Mouse (Mus musculus) embryonic facial prominence, embryonic 15.5 days (tissue): ENCODE data around the gene Jpt2. TPM values are rescaled to one million over a fixed set of nuclear protein-coding genes. Genes with fewer than 3 reads are reported as not detected.
"Not testable (repeated sequence)": the region's sequence is repeated elsewhere in the genome, so short reads cannot be mapped to it uniquely, and the experiment has no call there.

Experiments
- ATAC-seq: fragments of 200-750 bp; cut with Nextera tagmentation; 2 replicates; pipeline ENCODE4 v1.8.0; 2017; ENCODE audit warnings: low read depth, moderate TSS enrichment; ENCODE audit not compliant: insufficient number of reproducible peaks, low FRiP score, low TSS enrichment
- H3K27ac ChIP-seq: fragments of 300-500 bp; sonication (generic); replicated peaks from 2 replicates; pipeline ENCODE4 v1.5.1; 2015; ENCODE audit warnings: mild to moderate bottlenecking, inconsistent platforms
- H3K27me3 ChIP-seq: fragments of 300-500 bp; sonication (generic); 2 replicates; pipeline ENCODE4 v1.6.1; 2015; ENCODE audit warnings: inconsistent platforms
- H3K36me3 ChIP-seq: fragments of 300-500 bp; sonication (generic); 2 replicates; pipeline ENCODE4 v1.6.1; 2015; ENCODE audit warnings: mild to moderate bottlenecking, inconsistent platforms
- H3K4me1 ChIP-seq: fragments of 300-500 bp; sonication (generic); 2 replicates; pipeline ENCODE4 v1.6.1; 2015; ENCODE audit warnings: inconsistent platforms
- H3K4me2 ChIP-seq: fragments of 300-500 bp; sonication (generic); replicated peaks from 2 replicates; pipeline ENCODE4 v1.6.1; 2015; ENCODE audit warnings: mild to moderate bottlenecking, inconsistent platforms
- H3K4me3 ChIP-seq: fragments of 300-500 bp; sonication (generic); replicated peaks from 2 replicates; pipeline ENCODE4 v1.5.1; 2015; ENCODE audit warnings: mild to moderate bottlenecking, inconsistent platforms
- H3K9ac ChIP-seq: fragments of 300-500 bp; sonication (generic); 2 replicates; pipeline ENCODE4 v1.6.1; 2015; ENCODE audit warnings: inconsistent platforms
- H3K9me3 ChIP-seq: fragments of 300-500 bp; sonication (generic); replicated peaks from 2 replicates; pipeline ENCODE4 v1.6.1; 2016; ENCODE audit warnings: inconsistent platforms
- WGBS: fragments of 180-500 bp; shearing (Covaris S2); methylation state at CpG from one replicate; pipeline ENCODE4 v1.1.7; 2015; 5-methylcytosine and 5-hydroxymethylcytosine counted together
- polyA plus RNA-seq: library from polyadenylated mRNA; unstranded; fragments of >200 nt; fragmentation: Nextera tagmentation; extraction: Ambion mirVana; gene quantifications from 2 replicates; pipeline ENCODE4 v1.2.1, GENCODE M21; 2015

Gene Jpt2
- polyA plus RNA-seq, 1 experiment from 2014 or later: 166 TPM

GRCm38 (mm10) chr17:24943036-24943435, 17.5 kb downstream of the Jpt2 start:
- ATAC-seq: no peak
- Histone ChIP-seq H3K27me3 (no peaks in the 10 kb centered on the region), H3K4me3 (no peak overlapping the region), H3K27ac (no peak overlapping the region), H3K36me3 (peaks cover 50% of the 10 kb centered on the region), H3K4me2 (no peak overlapping the region), H3K4me1 (no peaks in the 10 kb centered on the region), H3K9ac (no peak overlapping the region), H3K9me3 (no peaks in the 10 kb centered on the region)
- WGBS: 90% methylated on average over 7 of the region's 7 CpGs

- H3K27me3 ChIP-seq, ATAC-seq, H3K9me3 ChIP-seq, H3K9ac ChIP-seq, H3K4me2 ChIP-seq, H3K27ac ChIP-seq, H3K4me1 ChIP-seq, H3K4me3 ChIP-seq: not testable (repeated sequence)
- WGBS: 6% methylated on average over 2 of the region's 2 CpGs
- H3K36me3 ChIP-seq: peaks cover 44% of the 10 kb centered on the region
Observed at GRCm38 (mm10) chr17:24942453-24942852, 18.0 kb downstream of the Jpt2 start.

- peak overlapping the region; percentile 85 for H3K9ac ChIP-seq
- H3K36me3 ChIP-seq: 0 out of 2 replicates have a peak, but pooled peaks cover 3% of the 10 kb centered on the region
- H3K4me1 ChIP-seq: peaks cover 19% of the 10 kb centered on the region
- peak overlapping the region; percentile 75 for H3K4me2 ChIP-seq
- 43% methylated on average over 6 of the region's 6 CpGs for WGBS
- H3K27me3 ChIP-seq: no peaks in the 10 kb centered on the region
- H3K4me3 ChIP-seq: peak overlapping the region; percentile 96
- peak overlapping the region; percentile 88 for H3K27ac ChIP-seq
- ATAC-seq: no peak
- no peaks in the 10 kb centered on the region for H3K9me3 ChIP-seq
Observed at GRCm38 (mm10) chr17:24937266-24937665, 23.2 kb downstream of the Jpt2 start.

- peaks cover 19% of the 10 kb centered on the region for H3K4me1 ChIP-seq
- H3K4me2 ChIP-seq: peak within 1 kb of the TSS; percentile 75
- peak within 1 kb of the TSS; percentile 85 for H3K9ac ChIP-seq
- H3K9me3 ChIP-seq: no peaks in the 10 kb centered on the region
- WGBS: under 1% methylated on average over 78 of the region's 78 CpGs
- peak within 1 kb of the TSS; percentile 88 for H3K27ac ChIP-seq
- peak; percentile 96 for ATAC-seq
- H3K4me3 ChIP-seq: peak within 1 kb of the TSS; percentile 96
- 0 out of 2 replicates have a peak, but pooled peaks cover 4% of the 10 kb centered on the region for H3K36me3 ChIP-seq
- no peaks in the 10 kb centered on the region for H3K27me3 ChIP-seq
Observed at GRCm38 (mm10) chr17:24936259-24937237, 23.9 kb downstream of the Jpt2 start, which contains the start of gene Mapk8ip3. Gene Mapk8ip3, minus strand, starts transcription at chr17:24936977.

GRCm38 (mm10) chr17:24935666-24936065, 24.8 kb downstream of the Jpt2 start:
- Histone ChIP-seq H3K4me3 (peak overlapping the region; percentile 96), H3K27ac (no peak overlapping the region), H3K4me1 (peaks cover 19% of the 10 kb centered on the region), H3K4me2 (peak overlapping the region; percentile 75), H3K9me3 (no peaks in the 10 kb centered on the region), H3K27me3 (no peaks in the 10 kb centered on the region), H3K36me3 (0 out of 2 replicates have a peak, but pooled peaks cover 9% of the 10 kb centered on the region), H3K9ac (peak overlapping the region; percentile 16; the same call in 1 of the 2 replicates)
- ATAC-seq: no peak

- Histone ChIP-seq H3K27ac (no peak overlapping the region), H3K9ac (peak overlapping the region; percentile 16), H3K4me3 (peak overlapping the region; percentile 96), H3K9me3 (no peaks in the 10 kb centered on the region), H3K4me2 (peak overlapping the region; percentile 75), H3K36me3 (0 out of 2 replicates have a peak, but pooled peaks cover 9% of the 10 kb centered on the region), H3K27me3 (no peaks in the 10 kb centered on the region), H3K4me1 (peaks cover 19% of the 10 kb centered on the region)
- ATAC-seq: no peak
- 71% methylated on average over 4 of the region's 4 CpGs for WGBS
Observed at GRCm38 (mm10) chr17:24934926-24935325, 25.6 kb downstream of the Jpt2 start.

- H3K9ac ChIP-seq: no peak overlapping the region
- H3K9me3 ChIP-seq: no peaks in the 10 kb centered on the region
- no peak for ATAC-seq
- H3K4me2 ChIP-seq: no peak overlapping the region
- H3K4me1 ChIP-seq: peaks cover 19% of the 10 kb centered on the region
- H3K27me3 ChIP-seq: no peaks in the 10 kb centered on the region
- H3K4me3 ChIP-seq: no peak overlapping the region
- H3K27ac ChIP-seq: no peak overlapping the region
- peaks cover 15% of the 10 kb centered on the region; the same call in 1 of the 2 replicates for H3K36me3 ChIP-seq
- WGBS: 70% methylated on average over 4 of the region's 4 CpGs
Observed at GRCm38 (mm10) chr17:24933163-24933562, 27.3 kb downstream of the Jpt2 start.

- ATAC-seq: no peak
- Histone ChIP-seq H3K4me3 (no peak overlapping the region), H3K4me1 (peaks cover 19% of the 10 kb centered on the region), H3K27ac (no peak overlapping the region), H3K9ac (no peak overlapping the region), H3K4me2 (no peak overlapping the region), H3K27me3 (no peaks in the 10 kb centered on the region), H3K9me3 (no peaks in the 10 kb centered on the region), H3K36me3 (peaks cover 20% of the 10 kb centered on the region)
- WGBS: 93% methylated on average over 4 of the region's 4 CpGs
Observed at GRCm38 (mm10) chr17:24932431-24932830, 28.1 kb downstream of the Jpt2 start.

GRCm38 (mm10) chr17:24929506-24929905, 31.0 kb downstream of the Jpt2 start:
- Histone ChIP-seq H3K4me1 (peaks cover 2% of the 10 kb centered on the region; the same call in 1 of the 2 replicates), H3K27me3 (no peaks in the 10 kb centered on the region), H3K27ac (no peak overlapping the region), H3K4me3 (no peak overlapping the region), H3K36me3 (peaks cover 47% of the 10 kb centered on the region), H3K9ac (no peak overlapping the region), H3K4me2 (no peak overlapping the region), H3K9me3 (no peaks in the 10 kb centered on the region)
- ATAC-seq: no peak
- 94% methylated on average over 1 of the region's 1 CpGs for WGBS

GRCm38 (mm10) chr17:24923246-24923645, 37.2 kb downstream of the Jpt2 start:
- Histone ChIP-seq H3K27ac (no peak overlapping the region), H3K4me3 (no peak overlapping the region), H3K9ac (no peak overlapping the region), H3K4me1 (no peaks in the 10 kb centered on the region), H3K4me2 (no peak overlapping the region), H3K9me3 (no peaks in the 10 kb centered on the region), H3K27me3 (no peaks in the 10 kb centered on the region), H3K36me3 (peaks cover 93% of the 10 kb centered on the region)
- WGBS: 88% methylated on average over 1 of the region's 1 CpGs
- ATAC-seq: no peak

GRCm38 (mm10) chr17:24913984-24914383, 46.5 kb downstream of the Jpt2 start:
- Histone ChIP-seq H3K27ac (no peak overlapping the region), H3K9me3 (no peaks in the 10 kb centered on the region), H3K4me1 (no peaks in the 10 kb centered on the region), H3K27me3 (no peaks in the 10 kb centered on the region), H3K4me2 (no peak overlapping the region), H3K9ac (no peak overlapping the region), H3K36me3 (peaks cover 97% of the 10 kb centered on the region), H3K4me3 (no peak overlapping the region)
- ATAC-seq: no peak
